Mouse (Mus musculus): ENCODE measurements at regions not wholly inside any gene's neighbourhood (a gene's known extent, or its start where the extent isn't known, plus 50 kb on each side); places are given as distances from the start of the nearest gene placed in this dataset.

DNA sequence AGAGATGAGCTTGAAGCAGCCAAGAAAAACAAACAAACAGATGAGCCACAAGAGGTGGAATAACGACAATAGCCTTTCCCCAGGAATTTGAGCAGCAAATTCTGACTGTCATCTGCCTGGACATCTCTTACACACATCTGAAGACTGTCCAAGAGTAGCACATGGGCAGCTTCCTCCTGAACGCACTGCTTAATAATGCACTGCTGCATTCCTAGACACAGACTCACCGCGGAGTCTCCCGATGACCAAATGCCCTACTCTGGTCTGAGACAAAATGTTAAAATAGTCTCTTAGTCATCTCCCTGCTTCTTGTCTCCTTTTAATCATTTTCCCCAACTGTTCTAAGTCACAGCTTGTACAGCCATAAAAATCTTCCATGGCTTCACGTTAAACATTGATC lies 119.3 kb downstream of the Postn start:
- no peak for TF ChIP-seq E2F4 (IDR thresholded peaks at IDR 0.05; ENCODE audit: insufficient replicate concordance, low read depth, low read length)
- no peak for TF ChIP-seq CHD2 (IDR thresholded peaks at IDR 0.05; ENCODE audit: low read length)
- no peak for TF ChIP-seq POLR2A (IDR thresholded peaks at IDR 0.05; ENCODE audit: low read depth, low read length)
- no peak for TF ChIP-seq CTCF (conservative IDR thresholded peaks at IDR 0.05 in 1 of 2, IDR thresholded peaks at IDR 0.05 in 1 of 2; ENCODE audit: low read depth in 2 of 2, low read length in 2 of 2)

All from CH12.LX (cell line).